Mouse (Mus musculus): ENCODE measurements around the gene Psmb1.

DNA sequence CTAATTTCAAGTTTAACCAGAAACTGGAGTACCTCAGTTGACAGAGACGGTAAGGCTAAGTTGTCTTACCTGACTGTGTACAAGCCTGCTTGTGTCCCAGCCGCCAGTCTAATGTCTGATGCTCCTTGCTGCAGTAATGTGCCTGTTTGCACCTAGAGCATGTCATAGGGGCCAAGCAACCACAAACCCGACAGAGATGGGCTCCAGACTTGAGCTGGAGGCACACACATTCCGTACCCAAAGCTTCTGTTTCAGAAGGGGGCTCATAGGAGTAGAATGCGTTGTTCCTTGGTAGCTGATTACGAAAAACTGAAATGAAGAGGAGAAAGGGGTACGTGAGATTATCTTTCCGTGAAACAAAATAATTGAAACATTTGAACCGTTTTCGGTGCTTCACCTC is 26.8 kb upstream of the Psmb1 start:
- TF ChIP-seq CTCF (IDR thresholded peaks at IDR 0.05; ENCODE audit: control insufficient read depth, insufficient read depth, insufficient replicate concordance, low read depth, low read length) = no peak
- TF ChIP-seq POLR2A (IDR thresholded peaks at IDR 0.05; ENCODE audit: control insufficient read depth, low read depth, low read length) = no peak
